In genomic region chr17:24595126-24596072, GRCm38 (mm10) we compare ENCODE assay signal across 9 mouse cellular contexts. TPM values are rescaled to one million over a fixed set of nuclear protein-coding genes. Genes with fewer than 3 reads are reported as not detected.
DNase-seq lines count a peak whose midpoint lies in the region; ATAC-seq and TF ChIP-seq lines count a peak whose summit lies in the region.
"Had no signal": no experiment of that assay in that cellular context is flagged by ENCODE, and none has a peak within 500 bp of the region (broad histone marks: within the 10 kb centered on the region; RNA-seq: fewer than 3 reads in every experiment).

No protein-coding gene starts in this region.

- H3K4me3 ChIP-seq in heart, postnatal 0 days (ENCODE audit: low read depth, low read length), result no peak overlapping the region
- no peak overlapping the region for H3K4me3 ChIP-seq in stomach, postnatal 0 days (ENCODE audit: low read depth, low read length)
- H3K4me3 ChIP-seq: heart, embryonic 12.5 days had no signal

- H3K9ac ChIP-seq in heart, postnatal 0 days (replicated peaks; ENCODE audit: low read depth, low read length), result no peak overlapping the region
- H3K9ac ChIP-seq in stomach, postnatal 0 days (ENCODE audit: low read length), result no peak overlapping the region
- H3K9ac ChIP-seq: heart, embryonic 12.5 days had no signal

- H3K27ac ChIP-seq in heart, postnatal 0 days (ENCODE audit: low read depth), result no peak overlapping the region
- H3K27ac ChIP-seq in stomach, postnatal 0 days (replicated peaks), result no peak overlapping the region

- ATAC-seq in heart, postnatal 0 days (ENCODE audit: insufficient read depth, low read depth), result no peak
- ATAC-seq in stomach, postnatal 0 days (ENCODE audit: low FRiP score, low TSS enrichment), result no peak

- intact Hi-C loops in heart, postnatal 36 days (cut with DNase I), result no loop called here

- no peak for TF ChIP-seq EP300 in heart, postnatal 0 days (IDR thresholded peaks at IDR 0.05; ENCODE audit: low read depth)
- no peak for TF ChIP-seq EP300 in stomach, postnatal 0 days (optimal IDR thresholded peaks at IDR 0.05)

- no peaks in the 10 kb centered on the region for H3K9me3 ChIP-seq in heart, postnatal 0 days (replicated peaks; ENCODE audit: control insufficient read depth, low read length)
- H3K9me3 ChIP-seq in stomach, postnatal 0 days (ENCODE audit: control insufficient read depth, low read length), result no peaks in the 10 kb centered on the region
- H3K9me3 ChIP-seq: heart, embryonic 12.5 days had no signal

- no peak; the same call in 1 of the 2 replicates for TF ChIP-seq CTCF in heart, postnatal 0 days (IDR thresholded peaks at IDR 0.05; ENCODE audit: low read depth)
- peak; percentile 53 for TF ChIP-seq CTCF in stomach, postnatal 0 days (IDR thresholded peaks at IDR 0.05; ENCODE audit: low read depth)

- H3K27me3 ChIP-seq in heart, postnatal 0 days (ENCODE audit: control insufficient read depth, insufficient read depth, low read length), result no peaks in the 10 kb centered on the region
- H3K27me3 ChIP-seq in stomach, postnatal 0 days (ENCODE audit: control insufficient read depth, insufficient read depth, low read length), result no peaks in the 10 kb centered on the region
- H3K27me3 ChIP-seq: heart, embryonic 12.5 days had no signal

- peak; percentile 5 for DNase-seq in heart, postnatal 0 days (ENCODE audit: low spot score)
- DNase-seq in heart, postnatal 36 days, result no peak
- peak; percentile 43 for DNase-seq in ovary, adult 18-20 months (ENCODE audit: low spot score)
- DNase-seq in ovary, postnatal 10 days (ENCODE audit: low spot score), result no peak
- DNase-seq in cerebellum, adult 9-11 months, result peak; percentile 83
- no peak for DNase-seq in stomach, postnatal 0 days (ENCODE audit: low spot score)
- no peak for DNase-seq in thymus, postnatal 4 days
- no peak for DNase-seq in urinary bladder, postnatal 36 days (ENCODE audit: low spot score in 2 of 2)

- peaks cover 99% of the 10 kb centered on the region for H3K36me3 ChIP-seq in heart, postnatal 0 days (replicated peaks; ENCODE audit: control insufficient read depth, insufficient read depth, low read length)
- H3K36me3 ChIP-seq in stomach, postnatal 0 days (ENCODE audit: control insufficient read depth, insufficient read depth, low read length), result peaks cover 68% of the 10 kb centered on the region

- H3K4me1 ChIP-seq in heart, postnatal 0 days (ENCODE audit: control insufficient read depth, insufficient read depth), result no peaks in the 10 kb centered on the region
- no peaks in the 10 kb centered on the region for H3K4me1 ChIP-seq in stomach, postnatal 0 days (replicated peaks; ENCODE audit: control insufficient read depth, insufficient read depth)
- H3K4me1 ChIP-seq: heart, embryonic 12.5 days had no signal

- no peak overlapping the region for H3K4me2 ChIP-seq in heart, postnatal 0 days (ENCODE audit: low read depth, low read length)
- H3K4me2 ChIP-seq in stomach, postnatal 0 days (replicated peaks; ENCODE audit: low read depth), result no peak overlapping the region
- H3K4me2 ChIP-seq: heart, embryonic 12.5 days had no signal

- 66% methylated on average over 17 of the region's 17 CpGs for WGBS in heart, postnatal 0 days
- WGBS in stomach, postnatal 0 days, result 64% methylated on average over 17 of the region's 17 CpGs

RNA-seq across cellular contexts. Expression of gene Tsc2, which starts 37.0 kb away (rescaled TPM):
- total RNA-seq in heart, postnatal 0 days (2014; rRNA removed; ENCODE audit: low replicate concordance), result 55.4 and 88.7 TPM in 2 replicates
- 29.2 and 34.4 TPM in 2 replicates for polyA plus RNA-seq in heart, postnatal 0 days (2015; fragmentation: Nextera tagmentation; extraction: Ambion mirVana)
- 100 to 1,000 TPM; 106 to 112 TPM for total RNA-seq in heart, postnatal 36 days (2021)
- polyA plus RNA-seq in stomach, postnatal 0 days (2015; fragmentation: Nextera tagmentation; extraction: Ambion mirVana), result 36.2 and 37.0 TPM in 2 replicates

RNA-seq across cellular contexts. Expression of gene Nthl1, which starts 37.1 kb away (rescaled TPM):
- 3.7 and 10.0 TPM in 2 replicates for total RNA-seq in heart, postnatal 0 days (2014; rRNA removed; ENCODE audit: low replicate concordance)
- polyA plus RNA-seq in heart, postnatal 0 days (2015; fragmentation: Nextera tagmentation; extraction: Ambion mirVana), result 5.7 and 7.3 TPM in 2 replicates
- total RNA-seq in heart, postnatal 36 days (2021), result 1 to 10 TPM; 3.3 to 4.1 TPM
- polyA plus RNA-seq in stomach, postnatal 0 days (2015; fragmentation: Nextera tagmentation; extraction: Ambion mirVana), result 8.0 and 8.4 TPM in 2 replicates

RNA-seq across cellular contexts. Expression of gene Pkd1, which starts 45.8 kb away (rescaled TPM):
- total RNA-seq in heart, postnatal 0 days (2014; rRNA removed; ENCODE audit: low replicate concordance), result 44.5 and 57.5 TPM in 2 replicates
- polyA plus RNA-seq in heart, postnatal 0 days (2015; fragmentation: Nextera tagmentation; extraction: Ambion mirVana), result 7.1 and 9.8 TPM in 2 replicates
- 10 to 100 TPM; 45.4 to 45.6 TPM for total RNA-seq in heart, postnatal 36 days (2021)
- 10.9 and 12.3 TPM in 2 replicates for polyA plus RNA-seq in stomach, postnatal 0 days (2015; fragmentation: Nextera tagmentation; extraction: Ambion mirVana)

RNA-seq across cellular contexts. Expression of gene Slc9a3r2, which starts 54.7 kb away (rescaled TPM):
- total RNA-seq in heart, postnatal 0 days (2014; rRNA removed; ENCODE audit: low replicate concordance), result 87.9 and 118 TPM in 2 replicates
- 61.9 and 68.1 TPM in 2 replicates for polyA plus RNA-seq in heart, postnatal 0 days (2015; fragmentation: Nextera tagmentation; extraction: Ambion mirVana)
- 100 to 1,000 TPM in 1 of 2 experiments, 10 to 100 TPM in 1; 91.1 to 140 TPM for total RNA-seq in heart, postnatal 36 days (2021)
- 37.9 and 38.0 TPM in 2 replicates for polyA plus RNA-seq in stomach, postnatal 0 days (2015; fragmentation: Nextera tagmentation; extraction: Ambion mirVana)

Comparison
In these comparisons a context has a peak if more than half of its experiments do, and no peak if none do; other contexts are left out.
1. DNase-seq: peak in heart, postnatal 0 days (single experiment), ovary, adult 18-20 months (single experiment) and cerebellum, adult 9-11 months (single experiment); none in heart, postnatal 36 days (0 of 2), ovary, postnatal 10 days (single experiment), stomach, postnatal 0 days (single experiment), thymus, postnatal 4 days (single experiment) and urinary bladder, postnatal 36 days (0 of 2).